Comparison of ENCODE assay signal across 8 mouse cellular contexts in genomic region chr5:118476597-118476996, GRCm38 (mm10).
DNase-seq lines count a peak whose midpoint lies in the region.

No protein-coding gene starts in this region.

- H3K36me3 ChIP-seq in megakaryocyte, embryonic 14.5 days (replicated peaks; ENCODE audit: low read length), result no peaks in the 10 kb centered on the region

- no peaks in the 10 kb centered on the region for H3K9me3 ChIP-seq in megakaryocyte, embryonic 14.5 days

- H3K4me3 ChIP-seq in megakaryocyte, embryonic 14.5 days (replicated peaks), result peak overlapping the region; percentile 83

- intact Hi-C loops in heart, postnatal 36 days (cut with DNase I), result loop anchor here (5.0 kb wide), 1 partner anchor 204 kb away; no protein-coding TSS in a partner anchor

- H3K27me3 ChIP-seq in megakaryocyte, embryonic 14.5 days (replicated peaks), result no peaks in the 10 kb centered on the region

- peak; percentile 28 to 37 for DNase-seq in B cell, adult 2 months
- peak; percentile 51 for DNase-seq in gastrocnemius, postnatal 10 days
- peak; percentile 38 to 44 for DNase-seq in heart, postnatal 36 days
- no peak for DNase-seq in urinary bladder, postnatal 4 days (ENCODE audit: low spot score in 2 of 2)
- DNase-seq in adrenal gland, postnatal 10 days, result no peak
- DNase-seq in ovary, adult 18-20 months (ENCODE audit: low spot score), result no peak
- DNase-seq in embryo, embryonic 10 days (ENCODE audit: low spot score), result no peak

- peaks cover 84% of the 10 kb centered on the region for H3K4me1 ChIP-seq in megakaryocyte, embryonic 14.5 days

Comparison
In these comparisons a context has a peak if more than half of its experiments do, and no peak if none do; other contexts are left out.
1. DNase-seq: peak in B cell, adult 2 months (2 of 2), gastrocnemius, postnatal 10 days (single experiment) and heart, postnatal 36 days (2 of 2); none in urinary bladder, postnatal 4 days (0 of 2), adrenal gland, postnatal 10 days (single experiment), ovary, adult 18-20 months (single experiment) and embryo, embryonic 10 days (single experiment).